Mouse (Mus musculus) spleen, postnatal 4 days (tissue): ENCODE results near the gene Zfp398.

Experiments used
- DNase-seq, 2 experiments: peaks; one replicate each; pipeline ENCODE4 v3.0.0; 2022; ENCODE audit warnings: low spot score in 2 of 2

Gene Zfp398

GRCm38 (mm10) chr6:47835482-47835983 lies at the start of gene Zfp398:
Gene Zfp398, plus strand, starts transcription at chr6:47835661.
- DNase-seq, result peak; percentile 96 to 100

- peak; percentile 68 to 84 for DNase-seq
Measured at GRCm38 (mm10) chr6:47787941-47788736, 47.3 kb upstream of the Zfp398 start.

- DNase-seq, result no peak
Measured at GRCm38 (mm10) chr6:47788821-47789220, 46.6 kb upstream of the Zfp398 start.

- peak in 1 of 2 experiments; percentile 48 for DNase-seq
Measured at GRCm38 (mm10) chr6:47790745-47791144, 44.7 kb upstream of the Zfp398 start.

- DNase-seq, result no peak
Measured at GRCm38 (mm10) chr6:47792533-47792932, 42.9 kb upstream of the Zfp398 start.

GRCm38 (mm10) chr6:47793284-47793683 lies 42.2 kb upstream of the Zfp398 start:
- no peak for DNase-seq

- no peak for DNase-seq
Measured at GRCm38 (mm10) chr6:47794106-47794830, 41.2 kb upstream of the Zfp398 start.

GRCm38 (mm10) chr6:47799079-47799478 lies 36.4 kb upstream of the Zfp398 start:
- DNase-seq, result peak; percentile 55 to 77

- DNase-seq, result no peak
Measured at GRCm38 (mm10) chr6:47805520-47805919, 29.9 kb upstream of the Zfp398 start.

- DNase-seq, result no peak
Measured at GRCm38 (mm10) chr6:47807419-47807818, 28.0 kb upstream of the Zfp398 start.

GRCm38 (mm10) chr6:47808545-47808944 lies 26.9 kb upstream of the Zfp398 start:
- no peak for DNase-seq

GRCm38 (mm10) chr6:47809053-47809452 lies 26.4 kb upstream of the Zfp398 start:
- DNase-seq, result no peak

GRCm38 (mm10) chr6:47810181-47810580 lies 25.3 kb upstream of the Zfp398 start:
- no peak for DNase-seq

GRCm38 (mm10) chr6:47811324-47811723 lies 24.1 kb upstream of the Zfp398 start:
- DNase-seq, result no peak

- DNase-seq, result no peak
Measured at GRCm38 (mm10) chr6:47812271-47812915, 23.1 kb upstream of the Zfp398 start.

GRCm38 (mm10) chr6:47813257-47813878 lies 22.1 kb upstream of the Zfp398 start, which contains the start of gene Pdia4:
Gene Pdia4, minus strand, starts transcription at chr6:47813430.
- DNase-seq, result peak; percentile 96

- DNase-seq, result no peak
Measured at GRCm38 (mm10) chr6:47816151-47816550, 19.3 kb upstream of the Zfp398 start.

- no peak for DNase-seq
Measured at GRCm38 (mm10) chr6:47818721-47819120, 16.7 kb upstream of the Zfp398 start.

GRCm38 (mm10) chr6:47819626-47820325 lies 15.7 kb upstream of the Zfp398 start:
- no peak for DNase-seq

GRCm38 (mm10) chr6:47821236-47821635 lies 14.2 kb upstream of the Zfp398 start:
- no peak for DNase-seq

- DNase-seq, result no peak
Measured at GRCm38 (mm10) chr6:47821776-47822175, 13.7 kb upstream of the Zfp398 start.
